ENCODE assay signal across 8 mouse cellular contexts in the genomic region with DNA sequence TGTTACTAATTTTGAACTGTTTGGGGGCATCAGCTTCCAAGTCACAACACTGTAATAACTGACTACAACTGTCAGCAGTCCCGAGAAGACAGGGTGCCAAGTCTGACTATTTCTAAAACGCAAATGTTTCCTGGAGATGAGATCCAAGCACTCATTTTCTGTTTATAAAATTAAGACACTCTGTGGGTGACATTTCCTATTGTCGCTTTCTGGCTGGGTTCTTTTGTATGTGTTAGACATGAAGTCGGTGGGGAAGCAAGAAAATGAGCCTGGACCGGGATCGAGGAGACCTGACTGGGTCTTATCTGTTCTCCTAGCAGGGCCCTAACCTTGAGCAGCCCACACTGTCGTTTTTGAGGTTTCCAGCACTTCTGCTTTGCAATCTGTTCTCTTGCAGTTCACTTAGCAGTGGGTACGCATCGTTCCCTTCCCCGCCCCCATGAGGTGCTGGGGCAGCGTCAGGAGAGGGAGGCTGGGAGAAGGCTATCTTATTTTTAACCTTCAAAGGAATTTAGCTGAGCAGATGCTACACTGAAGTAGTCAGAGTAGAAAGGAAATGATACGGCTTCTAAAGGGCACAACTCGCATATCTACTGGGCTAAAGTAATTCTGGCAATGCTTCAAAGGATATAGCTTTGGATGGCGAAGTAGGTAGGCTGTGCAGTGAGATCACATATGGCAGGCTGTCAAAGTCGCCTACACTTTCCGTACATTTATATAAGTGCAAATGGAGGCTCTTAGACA.
DNase-seq lines count a peak whose midpoint lies in the region; ATAC-seq lines count a peak whose summit lies in the region.
"Had no signal": no experiment of that assay in that cellular context is flagged by ENCODE, and none has a peak within 500 bp of the region (broad histone marks: within the 10 kb centered on the region; RNA-seq: fewer than 3 reads in every experiment).

No protein-coding gene starts in this region.

- ATAC-seq in activated CD4-positive, CD25-positive, alpha-beta regulatory T cell, adult 4 months, result no peak

- intact Hi-C loops in left cerebral cortex, postnatal 4 days (cut with DNase I), result no loop called here

- DNase-seq in left cerebral cortex, adult 11 months (ENCODE audit: low spot score), result peak; percentile 50
- no peak for DNase-seq in left cerebral cortex, postnatal 4 days
- DNase-seq in adrenal gland, postnatal 36 days, result peak; percentile 65 to 86
- DNase-seq in frontal cortex, postnatal 10 days (ENCODE audit: low spot score in 2 of 2), result peak; percentile 27 to 51
- peak; percentile 70 for DNase-seq in right cerebral cortex, adult 2 months (ENCODE audit: low spot score in 2 of 2)
- no peak for DNase-seq in spleen, postnatal 4 days (ENCODE audit: low spot score in 2 of 2)
- DNase-seq: cerebellum, adult 9-11 months had no signal

Comparison
In these comparisons a context has a peak if more than half of its experiments do, and no peak if none do; other contexts are left out.
1. DNase-seq: peak in left cerebral cortex, adult 11 months (single experiment), adrenal gland, postnatal 36 days (2 of 2), frontal cortex, postnatal 10 days (2 of 2) and right cerebral cortex, adult 2 months (2 of 2); none in left cerebral cortex, postnatal 4 days (single experiment) and spleen, postnatal 4 days (0 of 2).